ENCODE assay signal across 1 mouse cellular context in the genomic region with DNA sequence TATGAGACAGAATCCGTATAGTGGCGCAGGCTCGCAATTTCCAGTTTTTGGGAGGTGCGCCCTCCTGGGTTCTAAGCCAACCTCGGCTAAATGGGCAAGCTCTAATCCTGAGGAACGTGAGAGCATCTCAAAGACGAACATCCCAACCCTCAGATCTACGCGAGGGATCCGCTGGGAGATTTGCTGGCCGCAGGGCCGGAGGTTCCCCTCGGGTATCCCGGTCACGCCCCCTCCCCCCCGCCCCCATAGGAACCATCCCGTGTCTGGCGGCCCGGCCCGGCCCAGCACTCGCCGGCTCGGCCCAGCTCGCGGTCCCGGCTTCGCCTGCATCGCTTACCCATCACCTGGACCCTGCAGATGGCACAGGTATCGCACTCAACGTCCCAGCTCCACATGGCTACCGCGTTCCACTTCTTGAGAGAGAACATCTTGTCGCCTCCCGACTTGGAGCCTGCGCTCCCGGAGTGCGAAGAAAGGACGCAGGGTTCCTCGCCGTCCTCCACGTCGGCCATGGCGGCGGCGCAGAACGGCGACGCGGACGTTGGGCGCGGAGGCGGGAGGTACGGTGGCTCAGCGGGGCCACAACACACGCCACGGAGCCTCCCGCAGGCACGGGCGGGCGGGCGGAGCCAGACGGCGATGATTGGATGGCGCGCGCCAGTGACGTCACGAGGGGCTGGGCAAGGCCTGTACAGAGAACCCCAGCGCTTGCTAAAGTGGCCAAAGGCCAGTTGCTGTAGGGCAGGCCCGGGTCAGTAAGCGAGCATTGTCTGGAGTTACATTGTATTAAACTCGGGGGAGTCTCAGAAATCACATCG.
TF ChIP-seq lines count a peak whose summit lies in the region.

A gene (minus strand): TSS at position 605 of the 818 bp plus-strand sequence.

TF ChIP-seq in MEL, 35 proteins besides CTCF, POLR2A, EP300 and RAD21 (continued from another document):
- peak; percentile 58 for TF ChIP-seq USF1 (IDR thresholded peaks at IDR 0.05; ENCODE audit: low read depth, low read length)
- peak; percentile 78; the same call in 1 of the 2 replicates for TF ChIP-seq POLR2AphosphoS2 (IDR thresholded peaks at IDR 0.05; ENCODE audit: low read length)
- TF ChIP-seq ZC3H11A (IDR thresholded peaks at IDR 0.05; ENCODE audit: low read depth, low read length), result no peak
- peak; percentile 86; the same call in 1 of the 2 replicates for TF ChIP-seq MAZ (IDR thresholded peaks at IDR 0.05; ENCODE audit: low read depth, low read length)
- TF ChIP-seq USF2 (IDR thresholded peaks at IDR 0.05; ENCODE audit: borderline replicate concordance in 1 of 2, insufficient read depth in 1 of 2, low read depth in 1 of 2, low read length in 2 of 2), result no peak
- TF ChIP-seq TCF12 (IDR thresholded peaks at IDR 0.05; ENCODE audit: low read depth, low read length), result peak; percentile 71
- peak; percentile 78 for TF ChIP-seq MYB (IDR thresholded peaks at IDR 0.05; ENCODE audit: low read depth, low read length)
- TF ChIP-seq POLR2AphosphoS5 (IDR thresholded peaks at IDR 0.05; ENCODE audit: borderline replicate concordance, low read depth, low read length), result no peak
- peak; percentile 75 for TF ChIP-seq MAX (IDR thresholded peaks at IDR 0.05; ENCODE audit: low read length)
- TF ChIP-seq SMC3 (IDR thresholded peaks at IDR 0.05; ENCODE audit: low read depth, low read length), result 0 out of 2 replicates have a peak, but pooled peaks have one; percentile 21
- TF ChIP-seq ETS1 (IDR thresholded peaks at IDR 0.05; ENCODE audit: low read depth, low read length), result peak; percentile 42; the same call in 1 of the 2 replicates
- TF ChIP-seq ELF1 (IDR thresholded peaks at IDR 0.05; ENCODE audit: low read depth, low read length), result peak; percentile 75
- peak; percentile 77; the same call in 1 of the 2 replicates for TF ChIP-seq KAT2A (conservative IDR thresholded peaks at IDR 0.05; ENCODE audit: low read depth, low read length)
- TF ChIP-seq MAFK (IDR thresholded peaks at IDR 0.05; ENCODE audit: borderline replicate concordance, low read depth, low read length), result no peak
TF ChIP-seq in MEL: peak in this region for 18.
